Comparison of ENCODE assay signal across 8 mouse cellular contexts in the genomic region with DNA sequence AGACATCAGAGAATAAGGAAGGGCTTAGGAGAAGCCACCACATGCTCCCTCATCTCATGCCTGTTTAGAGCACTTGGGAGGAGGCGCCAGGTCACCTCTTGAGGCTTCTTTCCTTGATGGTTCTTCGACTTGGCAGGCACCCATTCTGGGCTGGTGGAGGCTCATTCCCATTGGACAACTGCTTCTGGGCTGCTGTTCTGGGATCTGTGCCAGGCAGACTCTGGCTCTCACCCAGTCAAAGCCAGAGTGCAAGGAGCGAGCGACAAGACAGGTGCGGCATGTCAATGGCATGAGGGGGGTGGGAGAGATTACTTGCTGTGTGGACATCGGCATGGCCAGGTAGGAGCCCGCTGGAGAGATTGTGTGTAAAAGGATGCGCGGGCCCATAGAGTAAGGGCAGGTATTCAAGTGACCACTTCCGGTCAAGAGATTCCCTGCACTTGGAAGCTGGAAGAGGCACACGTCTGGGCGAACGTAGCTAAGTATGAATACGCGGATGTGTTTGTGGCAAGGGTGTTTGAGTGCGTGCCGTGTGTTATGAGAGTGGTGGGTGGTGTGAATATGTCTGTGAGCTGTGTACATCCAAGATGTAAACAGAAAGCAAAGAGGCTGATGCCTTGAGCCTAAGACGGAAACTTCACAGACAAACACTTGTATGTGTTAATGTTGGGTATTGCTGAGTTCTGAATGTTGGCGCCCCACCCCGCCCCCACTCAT. TPM values are rescaled to one million over a fixed set of nuclear protein-coding genes. Genes with fewer than 3 reads are reported as not detected.
DNase-seq lines count a peak whose midpoint lies in the region.

No protein-coding gene starts in this region.

- peak; percentile 27 to 32 for DNase-seq in layer of hippocampus, adult 8-10 months (ENCODE audit: low spot score in 2 of 2)
- no peak for DNase-seq in layer of hippocampus, adult 9-10 months (ENCODE audit: low spot score)
- peak; percentile 32 for DNase-seq in adipocyte (ENCODE audit: low spot score)
- DNase-seq in cerebellum, postnatal 36 days: peak; percentile 13 to 20
- DNase-seq in heart, postnatal 4 days: peak; percentile 88
- peak; percentile 57 for DNase-seq in right cerebral cortex, postnatal 14 days
- no peak for DNase-seq in spleen, adult 12 weeks (ENCODE audit: low spot score)
- DNase-seq in spleen, postnatal 14 days (ENCODE audit: low spot score in 2 of 2): no peak

RNA-seq across cellular contexts. Expression of gene Lrrn2, which starts 35.8 kb away (rescaled TPM):
- 100 to 1,000 TPM; 182 to 196 (median 188) TPM for total RNA-seq in layer of hippocampus, adult 8-10 months (2022)
- total RNA-seq in heart, postnatal 4 days (2021): 1 to 10 TPM; 8.0 to 8.6 TPM

Comparison
In these comparisons a context has a peak if more than half of its experiments do, and no peak if none do; other contexts are left out.
1. DNase-seq: peak in layer of hippocampus, adult 8-10 months (2 of 2), adipocyte (single experiment), cerebellum, postnatal 36 days (2 of 2), heart, postnatal 4 days (single experiment) and right cerebral cortex, postnatal 14 days (single experiment); none in layer of hippocampus, adult 9-10 months (single experiment), spleen, adult 12 weeks (single experiment) and spleen, postnatal 14 days (0 of 2).
2. RNA of gene Lrrn2, which starts 35.8 kb away (total RNA-seq): 182 to 196 TPM in layer of hippocampus, adult 8-10 months; 8.0 to 8.6 TPM in heart, postnatal 4 days; every median in the first group is over 10 times any median in the second.